Mouse (Mus musculus): ENCODE data around the gene Bzw1. TPM values are rescaled to one million over a fixed set of nuclear protein-coding genes. Genes with fewer than 3 reads are reported as not detected.

Gene Bzw1
- 310 and 332 TPM in 2 replicates for polyA plus RNA-seq (2015; fragmentation: Nextera tagmentation; extraction: Ambion mirVana)

DNA sequence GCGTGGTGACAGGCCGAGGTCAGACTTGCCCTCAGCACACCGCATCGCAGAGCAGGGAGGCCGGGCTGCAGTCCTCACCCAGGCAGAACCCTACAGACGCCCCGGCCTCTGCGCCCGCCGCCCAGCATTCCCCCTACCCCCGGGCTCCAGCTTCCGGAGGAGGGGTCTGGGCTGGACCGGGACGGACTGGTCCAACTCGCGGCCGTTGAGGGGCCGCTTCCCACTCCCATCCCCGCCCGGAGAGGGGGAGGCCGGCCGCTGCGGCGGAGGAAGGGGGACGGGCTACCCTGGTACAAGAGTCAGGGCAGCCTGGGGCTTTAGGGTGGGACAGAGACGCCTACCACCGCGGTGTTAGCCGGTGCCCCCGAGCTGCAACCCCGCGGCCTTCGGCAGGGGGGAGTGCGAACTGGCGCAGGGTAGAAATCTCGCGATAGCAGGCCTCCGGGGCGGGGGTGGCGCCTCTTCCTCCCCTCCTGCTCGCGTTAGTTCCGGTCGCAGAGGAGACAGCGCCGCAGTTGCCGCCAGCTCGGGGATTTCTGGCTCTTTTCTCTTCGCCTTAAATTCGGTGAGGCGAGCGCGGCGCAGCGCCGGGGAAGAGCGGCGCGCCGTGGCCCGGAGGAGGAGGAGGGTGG, at the start of gene Bzw1:
Gene Bzw1 (plus strand): TSS at position 247 of the 632 bp plus-strand sequence.
- Histone ChIP-seq H3K9ac (peak within 1 kb of the TSS; percentile 92), H3K4me1 (peaks cover 23% of the 10 kb centered on the region), H3K27me3 (replicated peaks) (no peaks in the 10 kb centered on the region), H3K4me3 (peak within 1 kb of the TSS; percentile 92), H3K9me3 (no peaks in the 10 kb centered on the region), H3K27ac (peak within 1 kb of the TSS; percentile 99), H3K4me2 (peak within 1 kb of the TSS; percentile 74), H3K36me3 (replicated peaks) (peaks cover 17% of the 10 kb centered on the region)
- WGBS, result 0% methylated on average over 56 of the region's 61 CpGs
- ATAC-seq (replicated peaks), result peak; percentile 98

DNA sequence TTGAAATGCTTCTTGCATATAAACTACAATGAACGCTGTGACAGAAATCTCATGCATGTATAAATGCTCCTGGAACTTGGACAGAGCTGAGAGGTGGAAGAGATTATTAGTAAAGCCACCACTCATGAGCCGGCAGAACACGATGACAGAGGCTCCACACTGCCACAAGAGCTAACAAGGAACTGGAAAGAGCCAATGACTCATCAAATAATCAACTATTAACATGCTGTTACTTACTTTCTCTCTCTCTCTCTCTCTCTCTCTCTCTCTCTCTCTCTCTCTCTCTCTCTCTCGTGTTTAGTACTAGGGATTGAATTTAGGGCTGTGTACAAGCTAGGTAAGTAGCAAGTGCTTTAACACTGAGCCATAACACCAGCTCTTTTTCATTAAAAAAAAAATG, 48.8 kb upstream of the Bzw1 start:
- WGBS, result 90% methylated on average over 4 of the region's 4 CpGs
- Histone ChIP-seq H3K9me3 (no peaks in the 10 kb centered on the region), H3K27ac (no peak overlapping the region), H3K4me2 (no peak overlapping the region), H3K36me3 (replicated peaks) (no peaks in the 10 kb centered on the region), H3K27me3 (replicated peaks) (no peaks in the 10 kb centered on the region), H3K9ac (no peak overlapping the region), H3K4me3 (no peak overlapping the region), H3K4me1 (no peaks in the 10 kb centered on the region)
- no peak for ATAC-seq (replicated peaks)

DNA sequence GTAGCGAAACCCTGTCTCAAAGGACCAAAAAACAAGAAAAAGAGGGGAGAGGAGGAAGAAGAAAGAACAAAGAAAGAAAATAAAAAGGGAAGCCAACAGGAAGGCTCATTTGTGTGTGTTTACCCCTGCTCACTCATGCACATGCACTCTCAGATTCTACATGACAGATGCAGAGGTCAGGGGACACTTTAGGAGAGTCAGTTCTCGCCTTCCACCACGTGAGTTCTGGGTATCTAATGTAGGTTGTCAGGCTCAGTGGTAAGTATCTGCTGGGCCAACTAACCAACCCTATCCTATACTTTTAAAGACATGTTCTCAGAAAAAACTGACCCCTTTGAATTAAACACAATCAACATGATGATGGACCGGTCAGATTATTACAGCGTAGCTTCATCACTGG, 48.1 kb upstream of the Bzw1 start:
- Histone ChIP-seq H3K27me3 (replicated peaks) (no peaks in the 10 kb centered on the region), H3K4me1 (no peaks in the 10 kb centered on the region), H3K36me3 (replicated peaks) (no peaks in the 10 kb centered on the region), H3K27ac (no peak overlapping the region), H3K4me3 (no peak overlapping the region), H3K9ac (no peak overlapping the region), H3K9me3 (no peaks in the 10 kb centered on the region), H3K4me2 (no peak overlapping the region)
- no peak for ATAC-seq (replicated peaks)
- 89% methylated on average over 5 of the region's 5 CpGs for WGBS

DNA sequence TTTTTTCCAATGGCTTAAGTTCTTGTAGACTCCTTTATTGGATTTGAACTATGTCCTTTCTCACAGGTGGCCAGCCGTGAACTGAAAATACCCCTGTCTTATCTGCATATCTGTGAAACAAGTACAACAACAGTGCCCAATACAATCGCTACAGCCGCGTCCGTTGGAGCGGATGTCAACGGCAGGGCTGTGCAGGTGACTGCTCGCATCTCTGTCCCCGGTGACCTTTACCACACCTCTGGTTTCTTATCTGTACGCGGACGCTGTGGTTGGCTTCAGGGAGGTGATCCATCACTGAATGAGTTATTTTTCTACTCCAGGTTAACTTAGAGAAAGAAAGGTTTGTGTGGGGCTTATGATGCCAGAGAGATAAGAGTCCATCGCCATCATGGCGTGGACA, 46.5 kb upstream of the Bzw1 start:
- 92% methylated on average over 14 of the region's 14 CpGs for WGBS
- no peak for ATAC-seq (replicated peaks)
- Histone ChIP-seq H3K27me3 (replicated peaks) (no peaks in the 10 kb centered on the region), H3K27ac (no peak overlapping the region), H3K4me2 (no peak overlapping the region), H3K4me3 (no peak overlapping the region), H3K36me3 (replicated peaks) (no peaks in the 10 kb centered on the region), H3K9ac (no peak overlapping the region), H3K9me3 (no peaks in the 10 kb centered on the region), H3K4me1 (no peaks in the 10 kb centered on the region)

DNA sequence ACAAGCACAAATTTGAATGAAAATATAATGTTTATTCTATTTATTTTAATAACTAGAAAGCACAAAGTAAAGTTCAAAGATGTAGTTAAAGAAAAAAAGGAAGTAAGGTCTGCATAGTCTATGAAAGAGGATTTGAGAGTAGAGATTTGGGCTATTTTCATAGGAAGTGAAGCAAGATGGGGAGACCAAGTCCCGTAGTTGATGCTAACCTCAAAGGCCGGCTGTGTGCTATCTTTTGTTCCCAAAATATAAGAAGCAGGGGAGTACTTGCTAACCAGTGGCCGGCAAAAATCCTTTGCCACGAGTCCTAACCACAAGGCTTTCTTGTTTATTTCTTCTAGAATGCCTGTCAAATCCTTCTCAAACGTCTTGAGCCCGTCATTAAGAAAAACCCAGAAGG, 44.0 kb upstream of the Bzw1 start:
- H3K27me3 ChIP-seq (replicated peaks), result no peaks in the 10 kb centered on the region
- no peaks in the 10 kb centered on the region for H3K36me3 ChIP-seq (replicated peaks)
- ATAC-seq (replicated peaks), result no peak
- H3K9ac ChIP-seq, result no peak overlapping the region
- 81% methylated on average over 6 of the region's 6 CpGs for WGBS
- no peak overlapping the region for H3K4me2 ChIP-seq
- no peak overlapping the region for H3K4me3 ChIP-seq
- no peaks in the 10 kb centered on the region for H3K4me1 ChIP-seq
- no peak overlapping the region for H3K27ac ChIP-seq
- H3K9me3 ChIP-seq, result no peaks in the 10 kb centered on the region

DNA sequence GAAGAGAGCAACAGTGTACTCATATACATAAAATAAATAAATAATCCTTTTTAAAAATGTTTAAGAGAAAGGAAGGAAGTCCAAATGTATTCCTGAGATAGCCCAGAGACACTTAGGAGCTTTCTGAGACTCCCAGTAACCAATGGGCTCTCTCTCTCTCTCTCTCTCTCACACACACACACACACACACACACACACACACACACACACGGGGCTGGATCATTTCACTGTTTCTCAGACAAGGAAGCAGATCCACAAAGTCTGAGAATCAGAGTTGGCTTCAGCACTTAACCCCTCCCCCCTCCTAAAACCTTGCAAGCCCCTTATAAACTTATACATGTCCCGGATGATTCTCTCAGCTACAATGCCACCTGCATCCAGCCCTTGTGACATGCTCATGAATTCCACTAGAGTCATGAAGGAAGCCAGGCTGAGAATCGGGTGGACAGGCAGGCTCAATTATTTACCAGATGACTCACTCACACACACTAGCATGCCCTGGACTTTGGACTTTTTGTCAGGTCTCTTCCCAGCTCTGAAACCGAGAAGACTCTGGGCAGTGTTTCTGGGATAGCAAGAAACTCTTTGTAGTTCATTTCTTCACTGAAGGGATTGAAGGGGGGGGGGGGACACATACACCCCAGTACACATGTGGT, 39.3 kb upstream of the Bzw1 start:
- no peaks in the 10 kb centered on the region for H3K9me3 ChIP-seq
- H3K4me2 ChIP-seq, result no peak overlapping the region
- 75% methylated on average over 4 of the region's 4 CpGs for WGBS
- H3K4me1 ChIP-seq, result no peaks in the 10 kb centered on the region
- no peak overlapping the region for H3K9ac ChIP-seq
- no peaks in the 10 kb centered on the region for H3K36me3 ChIP-seq (replicated peaks)
- H3K4me3 ChIP-seq, result no peak overlapping the region
- H3K27ac ChIP-seq, result no peak overlapping the region
- no peaks in the 10 kb centered on the region for H3K27me3 ChIP-seq (replicated peaks)
- no peak for ATAC-seq (replicated peaks)

DNA sequence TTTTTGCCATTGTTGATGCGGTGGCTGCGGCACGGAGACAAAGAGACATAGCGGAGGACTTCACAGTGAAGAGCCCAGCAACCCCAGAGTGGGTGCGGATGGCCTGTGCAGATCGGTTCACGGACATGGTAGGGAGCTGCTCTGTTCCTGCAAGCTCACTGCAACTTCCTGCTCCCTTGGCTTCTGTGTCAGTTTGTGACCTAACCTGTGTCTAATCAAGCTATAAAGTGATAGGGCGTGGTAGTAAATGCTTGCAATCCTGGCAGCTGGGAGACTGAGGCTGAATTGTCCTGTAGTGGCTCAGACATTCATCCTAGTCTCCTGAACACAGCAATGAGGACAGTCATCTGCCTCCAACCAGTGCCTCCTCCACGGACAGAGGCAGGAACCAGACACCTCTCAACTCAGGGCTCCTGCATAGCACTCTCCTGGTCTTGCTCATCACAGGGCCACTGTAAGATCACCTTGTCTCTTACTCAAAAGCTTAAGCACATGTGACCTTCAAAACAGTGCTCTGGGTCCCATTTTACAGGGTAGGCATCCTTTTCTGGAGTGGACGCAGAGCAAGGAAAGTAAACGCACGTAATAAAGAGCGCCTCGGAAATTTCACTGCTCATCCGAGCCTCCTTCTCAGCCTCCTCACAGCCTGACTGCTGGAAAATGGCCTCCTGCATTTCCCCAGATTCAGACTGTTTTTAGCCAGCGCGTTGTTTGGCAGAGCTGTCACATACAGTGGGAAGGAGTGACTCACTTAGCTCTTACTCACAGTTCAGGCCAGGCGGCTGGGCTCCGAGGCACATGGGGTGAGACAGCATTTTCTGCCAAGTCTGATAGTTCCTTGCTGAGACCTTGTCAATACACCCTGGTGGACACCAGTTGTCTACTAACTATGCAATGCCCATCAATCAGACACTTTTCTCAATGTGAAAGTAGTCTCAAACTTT, 33.5 kb upstream of the Bzw1 start:
- 88% methylated on average over 19 of the region's 19 CpGs for WGBS
- Histone ChIP-seq H3K36me3 (replicated peaks) (no peaks in the 10 kb centered on the region), H3K4me1 (no peaks in the 10 kb centered on the region), H3K27me3 (replicated peaks) (no peaks in the 10 kb centered on the region), H3K9ac (no peak overlapping the region), H3K4me3 (no peak overlapping the region), H3K4me2 (no peak overlapping the region), H3K9me3 (no peaks in the 10 kb centered on the region), H3K27ac (no peak overlapping the region)
- ATAC-seq (replicated peaks), result no peak

DNA sequence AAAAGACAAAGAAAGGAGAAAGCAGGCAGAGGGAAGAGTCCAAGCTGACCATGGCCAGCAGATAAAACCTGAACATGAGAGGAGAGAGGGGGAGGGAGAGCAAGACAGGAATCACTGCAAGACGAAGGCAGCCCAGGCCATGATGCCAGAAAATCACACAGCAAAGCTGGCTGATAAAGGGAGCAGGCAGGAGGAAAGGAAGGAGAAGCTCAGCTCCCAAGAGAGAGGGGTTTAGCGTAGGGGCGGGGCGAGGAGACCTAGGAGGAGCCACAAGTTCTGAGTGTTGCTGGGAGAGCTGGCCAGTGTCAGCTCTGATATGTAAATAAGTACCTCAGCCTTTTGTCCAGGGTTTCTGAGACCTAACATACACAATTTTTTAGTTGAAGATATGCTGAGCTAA, 30.4 kb upstream of the Bzw1 start:
- Histone ChIP-seq H3K36me3 (replicated peaks) (no peaks in the 10 kb centered on the region), H3K27me3 (replicated peaks) (no peaks in the 10 kb centered on the region), H3K4me3 (no peak overlapping the region), H3K4me2 (no peak overlapping the region), H3K9me3 (no peaks in the 10 kb centered on the region), H3K4me1 (no peaks in the 10 kb centered on the region), H3K9ac (no peak overlapping the region), H3K27ac (no peak overlapping the region)
- WGBS, result 59% methylated on average over 4 of the region's 4 CpGs
- no peak for ATAC-seq (replicated peaks)

DNA sequence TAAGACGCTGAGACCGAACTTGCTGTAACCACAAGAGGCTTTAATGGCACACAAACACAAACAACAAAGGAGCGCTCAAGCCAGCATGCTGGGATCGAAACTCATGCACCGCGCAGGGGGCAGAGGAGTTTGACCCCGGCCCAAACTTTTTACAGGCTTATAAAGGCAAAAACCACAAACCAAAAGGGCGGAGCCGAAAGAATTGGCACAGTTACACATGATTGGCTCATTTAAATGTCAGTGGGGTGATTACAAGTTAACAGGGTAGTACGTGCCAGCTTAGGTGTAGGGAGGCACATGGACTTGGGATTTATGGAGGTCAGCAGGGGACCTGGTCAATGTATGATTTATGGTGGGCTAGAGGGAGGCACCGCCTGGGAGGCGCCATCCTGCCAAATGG, 28.1 kb upstream of the Bzw1 start:
- no peak overlapping the region for H3K4me3 ChIP-seq
- no peaks in the 10 kb centered on the region for H3K27me3 ChIP-seq (replicated peaks)
- no peaks in the 10 kb centered on the region for H3K36me3 ChIP-seq (replicated peaks)
- 90% methylated on average over 12 of the region's 12 CpGs for WGBS
- H3K4me1 ChIP-seq, result no peaks in the 10 kb centered on the region
- H3K9me3 ChIP-seq, result no peaks in the 10 kb centered on the region
- H3K9ac ChIP-seq, result no peak overlapping the region
- H3K27ac ChIP-seq, result no peak overlapping the region
- no peak for ATAC-seq (replicated peaks)
- no peak overlapping the region for H3K4me2 ChIP-seq

DNA sequence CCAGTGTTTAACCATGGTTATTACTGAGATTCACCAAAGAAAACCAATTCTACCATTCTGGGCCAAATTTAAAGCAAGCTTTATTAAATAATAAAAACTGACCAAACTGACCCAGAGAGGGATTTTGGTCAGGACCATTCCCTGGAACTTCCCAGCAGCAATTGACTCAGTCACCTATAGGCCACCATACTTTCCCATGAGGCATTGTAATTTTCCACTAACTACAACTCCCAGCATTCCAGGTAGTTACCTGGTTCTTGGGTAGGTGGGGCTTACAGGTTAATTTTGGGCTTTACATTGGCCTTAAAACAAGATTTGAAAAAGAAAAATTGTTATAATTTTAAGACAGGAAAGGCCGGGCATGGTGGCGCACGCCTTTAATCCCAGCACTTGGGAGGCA, 26.9 kb upstream of the Bzw1 start:
- Histone ChIP-seq H3K9me3 (no peaks in the 10 kb centered on the region), H3K4me3 (no peak overlapping the region), H3K9ac (no peak overlapping the region), H3K27ac (no peak overlapping the region), H3K36me3 (replicated peaks) (no peaks in the 10 kb centered on the region), H3K4me1 (no peaks in the 10 kb centered on the region), H3K4me2 (no peak overlapping the region), H3K27me3 (replicated peaks) (no peaks in the 10 kb centered on the region)
- WGBS, result 98% methylated on average over 3 of the region's 3 CpGs
- no peak for ATAC-seq (replicated peaks)

DNA sequence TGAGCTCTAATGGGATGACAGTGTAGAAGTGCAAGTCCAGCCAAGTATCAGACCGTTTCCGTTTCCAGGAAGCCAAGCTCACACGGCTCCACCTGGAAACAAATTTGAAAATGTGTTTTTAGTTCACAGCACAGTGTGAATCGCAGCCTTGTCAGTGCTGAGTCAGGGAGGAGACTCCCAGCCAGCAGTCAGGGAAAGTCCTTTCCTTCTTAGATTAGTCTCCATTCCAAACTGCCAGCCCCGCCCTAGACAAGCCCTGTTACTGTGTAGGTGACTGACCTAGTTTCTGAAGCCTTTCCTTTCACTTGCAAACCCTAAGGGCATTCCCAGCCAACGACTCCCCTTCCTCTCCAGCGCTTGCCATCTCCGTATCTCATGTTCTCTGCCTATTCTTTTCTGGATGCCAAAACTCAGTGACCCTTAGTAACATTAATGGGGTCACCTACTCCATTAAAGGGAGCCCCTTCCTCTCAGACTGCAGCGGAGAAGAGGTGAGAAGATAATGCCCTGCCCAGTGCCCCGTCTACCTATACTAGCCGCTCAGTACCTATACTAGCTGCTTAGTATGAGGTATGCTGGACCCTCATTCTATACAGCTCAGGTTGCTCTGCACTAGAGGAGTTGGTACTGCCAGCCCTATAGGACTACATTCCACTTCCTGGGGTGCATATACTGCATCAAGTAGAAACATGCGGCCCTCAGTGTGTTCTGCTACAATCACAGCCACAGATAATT, 25.8 kb upstream of the Bzw1 start:
- H3K36me3 ChIP-seq (replicated peaks), result no peaks in the 10 kb centered on the region
- 89% methylated on average over 12 of the region's 12 CpGs for WGBS
- no peaks in the 10 kb centered on the region for H3K27me3 ChIP-seq (replicated peaks)
- H3K4me3 ChIP-seq, result no peak overlapping the region
- H3K27ac ChIP-seq, result no peak overlapping the region
- ATAC-seq (replicated peaks), result no peak
- H3K9me3 ChIP-seq, result no peaks in the 10 kb centered on the region
- H3K9ac ChIP-seq, result no peak overlapping the region
- H3K4me1 ChIP-seq, result no peaks in the 10 kb centered on the region
- H3K4me2 ChIP-seq, result no peak overlapping the region

DNA sequence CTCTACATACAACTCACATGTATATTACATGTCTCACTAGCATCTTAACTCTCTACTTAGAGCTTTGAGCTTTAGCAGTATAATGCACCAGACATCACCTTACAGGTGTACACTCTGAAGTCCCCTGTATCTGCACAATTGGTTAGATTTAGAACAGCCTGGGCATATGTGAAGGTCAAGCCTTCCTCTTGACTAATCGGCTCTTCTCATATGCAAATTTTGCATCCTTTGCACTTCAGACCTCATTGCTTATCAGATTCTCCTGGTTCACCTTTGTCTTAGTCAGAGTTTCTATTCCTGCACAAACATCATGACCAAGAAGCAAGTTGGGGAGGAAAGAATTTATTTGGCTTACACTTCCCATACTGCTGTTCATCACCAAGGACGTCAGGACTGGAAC, 23.0 kb upstream of the Bzw1 start:
- Histone ChIP-seq H3K36me3 (replicated peaks) (no peaks in the 10 kb centered on the region), H3K27ac (no peak overlapping the region), H3K4me1 (no peaks in the 10 kb centered on the region), H3K27me3 (replicated peaks) (no peaks in the 10 kb centered on the region), H3K4me3 (no peak overlapping the region), H3K4me2 (no peak overlapping the region), H3K9ac (no peak overlapping the region), H3K9me3 (no peaks in the 10 kb centered on the region)
- WGBS, result 74% methylated on average over 2 of the region's 2 CpGs
- ATAC-seq (replicated peaks), result no peak

Measured in midbrain, embryonic 15.5 days (tissue).